Mouse (Mus musculus): ENCODE measurements around the gene Sec14l5. TPM values are rescaled to one million over a fixed set of nuclear protein-coding genes. Genes with fewer than 3 reads are reported as not detected.

Gene Sec14l5
- polyA plus RNA-seq, 2 experiments: 0.01 TPM; not detected in 1

GRCm38 (mm10) chr16:5205431-5205970 lies 58.6 kb downstream of the Sec14l5 start:
- Histone ChIP-seq H3K36me3 (replicated peaks; ENCODE audit: control insufficient read depth, insufficient read depth, low read depth) (no peaks in the 10 kb centered on the region), H3K27ac (no peak overlapping the region), H3K4me1 (replicated peaks; ENCODE audit: control insufficient read depth in 2 of 2, insufficient read depth in 2 of 2, low read length in 1 of 2) (peaks cover 2 to 3% of the 10 kb centered on the region in 2 experiments; a peak in 1 of 4 replicates), H3K4me3 (ENCODE audit: insufficient read depth in 1 of 2, low read depth in 2 of 2, low read length in 2 of 2) (no peak overlapping the region), H3K9ac (replicated peaks) (no peak overlapping the region), H3K4me2 (ENCODE audit: low read depth) (no peak overlapping the region), H3K27me3 (ENCODE audit: control insufficient read depth, insufficient read depth, low read length) (no peaks in the 10 kb centered on the region), H3K9me3 (ENCODE audit: control insufficient read depth, low read length) (no peaks in the 10 kb centered on the region)
- TF ChIP-seq EP300 (IDR thresholded peaks at IDR 0.05; ENCODE audit: low read depth): no peak
- no peak for TF ChIP-seq CTCF (IDR thresholded peaks at IDR 0.05; ENCODE audit: low read depth)
- DNase-seq (ENCODE audit: low read depth in 3 of 3, low spot score in 3 of 3) (no peak), ATAC-seq (ENCODE audit: insufficient read depth) (no peak)
- 70% methylated on average over 5 of the region's 5 CpGs for WGBS (ENCODE audit: insufficient replicate concordance)

GRCm38 (mm10) chr16:5206051-5206450 lies 59.1 kb downstream of the Sec14l5 start:
- ATAC-seq (ENCODE audit: insufficient read depth): no peak

GRCm38 (mm10) chr16:5210365-5210764 lies 63.5 kb downstream of the Sec14l5 start:
- Histone ChIP-seq H3K27ac (no peak overlapping the region), H3K36me3 (replicated peaks; ENCODE audit: control insufficient read depth, insufficient read depth, low read depth) (no peaks in the 10 kb centered on the region), H3K4me1 (replicated peaks; ENCODE audit: control insufficient read depth in 2 of 2, insufficient read depth in 2 of 2, low read length in 1 of 2) (no peaks in the 10 kb centered on the region), H3K9me3 (ENCODE audit: control insufficient read depth, low read length) (no peaks in the 10 kb centered on the region), H3K4me3 (ENCODE audit: insufficient read depth in 1 of 2, low read depth in 2 of 2, low read length in 2 of 2) (no peak overlapping the region), H3K27me3 (ENCODE audit: control insufficient read depth, insufficient read depth, low read length) (no peaks in the 10 kb centered on the region), H3K9ac (replicated peaks) (no peak overlapping the region), H3K4me2 (ENCODE audit: low read depth) (no peak overlapping the region)
- TF ChIP-seq CTCF (IDR thresholded peaks at IDR 0.05; ENCODE audit: low read depth) (no peak), EP300 (IDR thresholded peaks at IDR 0.05; ENCODE audit: low read depth) (no peak)
- ATAC-seq (ENCODE audit: insufficient read depth) (no peak), DNase-seq (ENCODE audit: low read depth in 3 of 3, low spot score in 3 of 3) (no peak)
- 18% methylated on average over 2 of the region's 2 CpGs for WGBS (ENCODE audit: insufficient replicate concordance)

More at GRCm38 (mm10) chr16:5206051-5206450, 59.1 kb downstream of the Sec14l5 start:
- H3K4me2 ChIP-seq (ENCODE audit: low read depth): no peak overlapping the region
- H3K27me3 ChIP-seq (ENCODE audit: control insufficient read depth, insufficient read depth, low read length): no peaks in the 10 kb centered on the region
- H3K27ac ChIP-seq: no peak overlapping the region
- H3K4me1 ChIP-seq (replicated peaks; ENCODE audit: control insufficient read depth in 2 of 2, insufficient read depth in 2 of 2, low read length in 1 of 2): peaks cover 2 to 3% of the 10 kb centered on the region in 2 experiments; a peak in 1 of 4 replicates
- no peak overlapping the region for H3K4me3 ChIP-seq (ENCODE audit: insufficient read depth in 1 of 2, low read depth in 2 of 2, low read length in 2 of 2)
- no peaks in the 10 kb centered on the region for H3K36me3 ChIP-seq (replicated peaks; ENCODE audit: control insufficient read depth, insufficient read depth, low read depth)
- no peaks in the 10 kb centered on the region for H3K9me3 ChIP-seq (ENCODE audit: control insufficient read depth, low read length)
- H3K9ac ChIP-seq (replicated peaks): no peak overlapping the region
- no peak for DNase-seq (ENCODE audit: low read depth in 3 of 3, low spot score in 3 of 3)
- 63% methylated on average over 5 of the region's 5 CpGs for WGBS (ENCODE audit: insufficient replicate concordance)
- TF ChIP-seq CTCF (IDR thresholded peaks at IDR 0.05; ENCODE audit: low read depth): no peak
- no peak for TF ChIP-seq EP300 (IDR thresholded peaks at IDR 0.05; ENCODE audit: low read depth)

- TF ChIP-seq CTCF (IDR thresholded peaks at IDR 0.05; ENCODE audit: low read depth) (no peak), EP300 (IDR thresholded peaks at IDR 0.05; ENCODE audit: low read depth) (no peak)
- ATAC-seq (ENCODE audit: insufficient read depth) (no peak), DNase-seq (ENCODE audit: low read depth in 3 of 3, low spot score in 3 of 3) (no peak)
- no peaks in the 10 kb centered on the region for H3K36me3 ChIP-seq (replicated peaks; ENCODE audit: control insufficient read depth, insufficient read depth, low read depth)
- no peak overlapping the region for H3K27ac ChIP-seq
- no peak overlapping the region for H3K4me2 ChIP-seq (ENCODE audit: low read depth)
- 61% methylated on average over 3 of the region's 3 CpGs for WGBS (ENCODE audit: insufficient replicate concordance)
- no peak overlapping the region for H3K4me3 ChIP-seq (ENCODE audit: insufficient read depth in 1 of 2, low read depth in 2 of 2, low read length in 2 of 2)
- no peak overlapping the region for H3K9ac ChIP-seq (replicated peaks)
- H3K27me3 ChIP-seq (ENCODE audit: control insufficient read depth, insufficient read depth, low read length): no peaks in the 10 kb centered on the region
- H3K9me3 ChIP-seq (ENCODE audit: control insufficient read depth, low read length): no peaks in the 10 kb centered on the region
- H3K4me1 ChIP-seq (replicated peaks; ENCODE audit: control insufficient read depth in 2 of 2, insufficient read depth in 2 of 2, low read length in 1 of 2): no peaks in the 10 kb centered on the region
Observed at GRCm38 (mm10) chr16:5212150-5212549, 65.2 kb downstream of the Sec14l5 start.

GRCm38 (mm10) chr16:5214126-5214525 lies 67.2 kb downstream of the Sec14l5 start:
- ATAC-seq (ENCODE audit: insufficient read depth): no peak
- 64% methylated on average over 2 of the region's 2 CpGs for WGBS (ENCODE audit: insufficient replicate concordance)

More at GRCm38 (mm10) chr16:5214126-5214525, 67.2 kb downstream of the Sec14l5 start:
- Histone ChIP-seq H3K27me3 (ENCODE audit: control insufficient read depth, insufficient read depth, low read length) (no peaks in the 10 kb centered on the region), H3K9ac (replicated peaks) (no peak overlapping the region), H3K4me2 (ENCODE audit: low read depth) (no peak overlapping the region), H3K4me3 (ENCODE audit: insufficient read depth in 1 of 2, low read depth in 2 of 2, low read length in 2 of 2) (no peak overlapping the region), H3K9me3 (ENCODE audit: control insufficient read depth, low read length) (no peaks in the 10 kb centered on the region), H3K36me3 (replicated peaks; ENCODE audit: control insufficient read depth, insufficient read depth, low read depth) (no peaks in the 10 kb centered on the region), H3K27ac (no peak overlapping the region), H3K4me1 (replicated peaks; ENCODE audit: control insufficient read depth in 2 of 2, insufficient read depth in 2 of 2, low read length in 1 of 2) (no peaks in the 10 kb centered on the region)
- TF ChIP-seq EP300 (IDR thresholded peaks at IDR 0.05; ENCODE audit: low read depth): no peak
- no peak for TF ChIP-seq CTCF (IDR thresholded peaks at IDR 0.05; ENCODE audit: low read depth)
- DNase-seq (ENCODE audit: low read depth in 3 of 3, low spot score in 3 of 3): no peak

All from liver, embryonic 14.5 days (tissue).